Mouse (Mus musculus) spleen, adult 2 months (tissue): ENCODE data around the gene Clec4n. TPM values are rescaled to one million over a fixed set of nuclear protein-coding genes. Genes with fewer than 3 reads are reported as not detected.
"Not testable (repeated sequence)": the region's sequence is repeated elsewhere in the genome, so short reads cannot be mapped to it uniquely, and the experiment has no call there.

Experiments used
- DNase-seq, 2 experiments: peaks; one replicate each; pipeline versions ENCODE4 v3.0.0 to v3.0.0-alpha.2; 2012 to 2021; ENCODE audit warnings: low spot score in 2 of 2, low read depth in 1 of 2
- H3K27ac ChIP-seq: fragments of 200-500 bp; 2 replicates; pipeline ENCODE4 v1.5.1; 2012; ENCODE audit warnings: low read length, inconsistent platforms; ENCODE audit not compliant: insufficient read depth
- H3K27me3 ChIP-seq: fragments of 200-500 bp; 2 replicates; pipeline ENCODE4 v1.6.1; 2012; ENCODE audit warnings: mild to moderate bottlenecking, moderate library complexity, low read length, inconsistent platforms; ENCODE audit not compliant: control insufficient read depth, insufficient read depth
- H3K36me3 ChIP-seq: fragments of 200-500 bp; 2 replicates; pipeline ENCODE4 v1.6.1; 2012; ENCODE audit warnings: mild to moderate bottlenecking, low read length, inconsistent platforms; ENCODE audit not compliant: control insufficient read depth, insufficient read depth
- H3K4me1 ChIP-seq: fragments of 200-500 bp; 2 replicates; pipeline ENCODE4 v1.6.1; 2011; ENCODE audit warnings: inconsistent platforms; ENCODE audit not compliant: control insufficient read depth, insufficient read depth, insufficient read length
- H3K4me3 ChIP-seq: fragments of 200-500 bp; 2 replicates; pipeline ENCODE4 v1.5.1; 2011; ENCODE audit warnings: mild to moderate bottlenecking, inconsistent platforms; ENCODE audit not compliant: insufficient read depth, insufficient read length; ENCODE audit errors: extremely low read depth
- CTCF ChIP-seq: fragments of 200-500 bp; IDR thresholded peaks from 2 replicates; pipeline ENCODE4 v1.5.1; 2011; ENCODE audit warnings: mild to moderate bottlenecking, inconsistent platforms; ENCODE audit not compliant: insufficient read depth, insufficient read length, insufficient replicate concordance; ENCODE audit errors: extremely low read depth
- POLR2A ChIP-seq: fragments of 200-500 bp; IDR thresholded peaks from 2 replicates; pipeline ENCODE4 v1.6.1; 2011; ENCODE audit warnings: low read depth, low read length, inconsistent platforms
- WGBS: fragments of 180-500 bp; shearing (Covaris S2); methylation state at CpG from one replicate; pipeline ENCODE4 v1.1.7; 2018; 5-methylcytosine and 5-hydroxymethylcytosine counted together
- polyA plus RNA-seq: library from polyadenylated mRNA; depleted of rRNA; stranded (reverse); fragments of >200 nt; gene quantifications from 2 replicates; pipeline ENCODE4 v1.2.3, GENCODE M21; 2012

Gene Clec4n
- polyA plus RNA-seq, 1 experiment, result 18.2 TPM

GRCm38 (mm10) chr6:123237582-123237981 lies 7.9 kb downstream of the Clec4n start:
- Histone ChIP-seq H3K27me3 (no peaks in the 10 kb centered on the region), H3K4me3 (no peak overlapping the region), H3K4me1 (no peaks in the 10 kb centered on the region), H3K36me3 (no peaks in the 10 kb centered on the region), H3K27ac (no peak overlapping the region)
- TF ChIP-seq POLR2A, result no peak
- TF ChIP-seq CTCF, result no peak
- no peak for DNase-seq

GRCm38 (mm10) chr6:123244201-123244600 lies 14.6 kb downstream of the Clec4n start:
- H3K27ac ChIP-seq, result no peak overlapping the region
- H3K4me3 ChIP-seq, result no peak overlapping the region
- no peaks in the 10 kb centered on the region for H3K4me1 ChIP-seq
- 64% methylated on average over 5 of the region's 5 CpGs for WGBS
- no peak for DNase-seq
- TF ChIP-seq POLR2A (no peak), CTCF (no peak)
- no peaks in the 10 kb centered on the region for H3K36me3 ChIP-seq
- H3K27me3 ChIP-seq, result no peaks in the 10 kb centered on the region

- H3K4me1 ChIP-seq, DNase-seq, H3K36me3 ChIP-seq, H3K27me3 ChIP-seq, H3K4me3 ChIP-seq, H3K27ac ChIP-seq: not testable (repeated sequence)
- WGBS, result 56% methylated on average over 2 of the region's 2 CpGs
These were observed 19.2 kb downstream of the Clec4n start for GRCm38 (mm10) chr6:123248862-123249261.

- H3K27ac ChIP-seq, result no peak overlapping the region
- no peaks in the 10 kb centered on the region for H3K27me3 ChIP-seq
- H3K4me3 ChIP-seq, result no peak overlapping the region
- no peaks in the 10 kb centered on the region for H3K36me3 ChIP-seq
- DNase-seq, result no peak
- TF ChIP-seq CTCF (no peak), POLR2A (no peak)
- no peaks in the 10 kb centered on the region for H3K4me1 ChIP-seq
These were observed 23.1 kb downstream of the Clec4n start for GRCm38 (mm10) chr6:123252735-123253134.

GRCm38 (mm10) chr6:123258946-123259345 lies 29.3 kb downstream of the Clec4n start:
- TF ChIP-seq CTCF (no peak), POLR2A (no peak)
- 83% methylated on average over 3 of the region's 3 CpGs for WGBS
- no peak overlapping the region for H3K27ac ChIP-seq

GRCm38 (mm10) chr6:123259889-123260603 lies 30.4 kb downstream of the Clec4n start:
- 47% methylated on average over 4 of the region's 4 CpGs for WGBS
- Histone ChIP-seq H3K27ac (no peak overlapping the region), H3K36me3 (no peaks in the 10 kb centered on the region), H3K4me3 (no peak overlapping the region), H3K4me1 (no peaks in the 10 kb centered on the region), H3K27me3 (no peaks in the 10 kb centered on the region)
- TF ChIP-seq CTCF, result no peak
- no peak for TF ChIP-seq POLR2A
- no peak for DNase-seq

More at GRCm38 (mm10) chr6:123258946-123259345, 29.3 kb downstream of the Clec4n start:
- H3K36me3 ChIP-seq, result no peaks in the 10 kb centered on the region
- H3K4me1 ChIP-seq, result no peaks in the 10 kb centered on the region
- H3K4me3 ChIP-seq, result no peak overlapping the region
- no peaks in the 10 kb centered on the region for H3K27me3 ChIP-seq
- no peak for DNase-seq

GRCm38 (mm10) chr6:123260868-123261267 lies 31.2 kb downstream of the Clec4n start:
- no peak for TF ChIP-seq CTCF
- TF ChIP-seq POLR2A, result no peak
- Histone ChIP-seq H3K27me3 (no peaks in the 10 kb centered on the region), H3K4me3 (no peak overlapping the region), H3K27ac (no peak overlapping the region), H3K4me1 (no peaks in the 10 kb centered on the region), H3K36me3 (no peaks in the 10 kb centered on the region)
- 92% methylated on average over 1 of the region's 1 CpGs for WGBS
- DNase-seq, result no peak
